Mouse (Mus musculus) lung, postnatal 10 days (tissue): ENCODE results near the gene Cux1.
"Not testable (repeated sequence)": the region's sequence is repeated elsewhere in the genome, so short reads cannot be mapped to it uniquely, and the experiment has no call there.

Source experiments
- DNase-seq: peaks from one replicate; pipeline ENCODE4 v3.0.0; 2021

Cux1 gene

DNA sequence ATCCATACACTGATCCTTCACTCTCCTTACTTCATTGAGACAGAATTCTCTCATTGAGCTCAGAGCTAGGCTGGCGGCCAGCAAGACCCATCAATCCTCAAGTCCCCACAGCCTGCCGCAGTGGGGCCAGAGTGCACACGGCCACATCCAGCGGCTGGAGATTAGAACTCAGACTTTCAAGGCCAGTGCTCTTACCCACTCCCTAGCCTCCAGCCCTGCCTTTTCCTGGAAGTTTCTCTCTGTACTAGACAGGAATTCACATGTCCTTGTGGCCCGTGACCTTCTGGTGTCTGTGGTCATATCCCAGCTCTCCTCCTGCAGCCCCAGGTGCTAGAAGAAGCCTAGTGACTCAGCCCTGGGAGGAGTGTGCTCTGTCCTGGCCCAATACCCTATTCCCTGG is 330.7 kb downstream of the Cux1 start:
- no peak for DNase-seq

DNA sequence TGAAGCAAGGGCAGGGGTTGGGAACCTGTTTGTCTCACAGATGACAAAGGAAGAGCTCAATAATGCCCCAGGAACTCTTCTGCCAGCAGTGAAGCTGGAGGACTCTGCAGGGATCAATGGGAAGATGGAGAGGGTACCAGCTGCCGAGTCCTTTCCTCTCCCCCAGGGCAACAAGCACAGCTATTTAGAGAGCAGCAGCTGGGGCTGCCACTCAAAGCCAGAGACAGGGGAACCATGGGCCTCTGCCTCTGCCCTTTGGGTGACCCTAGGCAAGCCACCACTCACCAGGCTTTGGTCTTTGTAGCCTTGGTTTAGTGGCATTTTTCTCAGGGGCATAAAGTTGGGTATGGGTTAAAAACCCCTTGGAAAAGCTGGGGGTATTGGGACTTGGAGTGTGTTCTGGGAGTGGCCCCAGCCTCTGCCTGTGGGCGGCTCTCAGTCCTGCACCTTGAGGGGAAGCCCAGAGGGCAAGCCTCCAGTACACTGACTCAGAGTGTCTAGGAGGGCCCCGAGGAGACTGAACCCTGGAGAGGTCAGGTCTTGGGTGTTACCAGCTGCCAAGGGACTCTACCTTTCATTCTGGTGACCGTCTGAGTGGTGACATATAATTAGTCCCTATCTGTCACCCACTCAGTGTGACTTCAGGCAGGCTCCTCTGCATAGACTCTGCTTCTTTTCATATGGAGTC is 336.8 kb downstream of the Cux1 start:
- no peak for DNase-seq

DNA sequence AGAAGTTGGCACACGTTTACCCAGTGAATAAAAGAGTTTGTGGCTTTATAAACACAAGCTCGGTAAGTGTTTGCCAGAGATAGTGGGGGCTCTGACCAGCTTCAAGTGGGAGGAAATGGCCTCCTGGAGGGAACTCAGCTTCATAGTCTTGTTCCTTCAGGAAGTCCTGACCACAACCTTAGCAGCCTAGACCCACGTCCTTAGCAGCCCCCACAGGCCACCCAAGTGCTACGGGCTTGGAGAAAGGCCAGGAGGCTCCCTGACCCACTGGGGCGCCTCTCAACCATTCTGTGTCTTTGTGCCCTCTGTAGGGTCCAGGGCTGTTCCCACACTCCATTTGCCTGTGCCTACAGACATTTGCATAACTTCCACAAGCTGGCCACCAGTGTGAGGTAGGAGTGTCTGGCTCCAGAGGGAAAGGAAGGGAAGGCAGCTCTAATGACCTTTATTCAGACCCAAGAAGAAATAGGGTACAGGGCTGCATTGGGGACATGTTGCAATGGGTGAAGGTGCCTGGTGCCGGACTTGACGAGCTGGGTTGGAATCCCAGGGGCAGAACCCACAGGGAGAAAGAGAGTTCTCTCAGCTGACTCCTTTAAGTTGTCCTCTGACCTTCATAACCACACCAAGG is 340.9 kb downstream of the Cux1 start:
- no peak for DNase-seq

DNA sequence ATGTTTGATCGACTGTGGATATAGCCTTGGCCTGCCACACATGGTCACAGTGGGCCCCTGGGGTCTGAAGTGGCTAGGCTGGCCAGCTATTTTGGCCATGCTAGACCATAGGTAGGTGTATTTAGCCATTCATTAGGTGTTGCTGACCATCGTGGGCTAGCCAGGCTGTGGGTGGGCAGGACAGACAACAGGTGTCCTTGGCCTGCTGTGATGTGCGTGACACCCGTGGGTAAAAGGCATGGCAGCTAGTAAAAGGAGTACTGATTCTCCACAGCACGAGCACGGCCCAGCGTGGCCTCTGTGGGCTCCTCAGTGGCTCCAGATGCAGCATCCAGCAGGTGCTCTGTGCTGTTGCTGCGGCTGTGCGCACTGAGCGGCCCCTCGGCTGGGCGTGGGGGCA is 348.7 kb downstream of the Cux1 start:
- no peak for DNase-seq

DNA sequence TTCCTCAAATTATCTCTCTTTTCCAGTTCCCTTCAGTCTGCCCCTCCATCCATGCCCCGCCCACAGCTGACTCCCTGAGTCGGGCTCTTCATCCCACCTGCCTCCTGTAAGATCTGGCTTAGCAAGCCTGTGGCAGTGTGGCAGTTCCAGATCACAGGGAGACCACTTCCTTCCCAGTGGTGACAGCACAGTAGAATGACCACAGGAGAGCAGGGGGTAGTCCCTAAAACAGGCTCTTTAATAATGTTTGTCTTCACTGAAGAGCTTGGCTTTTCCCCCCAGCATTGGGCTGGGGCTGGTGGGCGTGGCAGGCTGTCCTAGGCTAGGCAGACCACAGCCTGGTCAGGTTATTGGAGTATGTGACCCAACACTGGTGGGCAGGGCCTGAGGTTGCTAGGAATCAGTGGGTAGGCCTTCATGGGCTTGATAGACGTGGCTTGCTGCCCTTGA is 349.3 kb downstream of the Cux1 start:
- DNase-seq = no peak

DNA sequence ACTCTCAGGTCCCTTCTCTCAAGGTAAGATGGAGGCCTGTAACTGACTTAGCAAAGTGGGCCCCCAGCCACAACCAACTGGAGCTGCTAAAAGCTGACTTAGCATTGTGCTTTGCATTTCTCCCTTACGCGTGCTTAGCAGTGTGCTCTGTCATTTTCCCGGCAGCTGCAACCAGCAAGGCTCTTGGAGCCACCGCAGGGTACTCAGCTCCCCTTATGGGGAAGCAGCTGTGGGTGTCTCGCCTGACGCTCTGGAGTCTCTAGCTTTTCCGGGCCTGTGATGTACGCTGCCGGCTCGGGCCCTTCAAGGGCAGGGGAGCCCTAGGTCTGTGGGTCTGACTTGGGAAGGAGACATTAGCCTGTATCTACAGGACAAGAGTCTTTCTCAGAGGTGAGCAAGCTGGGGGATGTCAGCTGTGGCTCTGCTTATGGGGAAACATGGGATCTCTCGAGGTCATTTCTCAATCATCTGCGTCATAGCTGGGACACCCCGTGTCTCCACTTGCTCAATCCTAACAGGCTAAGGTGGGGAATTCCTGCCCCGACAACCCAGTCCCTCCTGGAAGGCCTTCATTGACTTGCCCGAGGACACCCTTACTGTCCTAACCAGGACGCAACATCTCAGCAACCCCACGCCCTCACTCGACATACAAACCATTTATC is 350.2 kb downstream of the Cux1 start:
- no peak for DNase-seq

DNA sequence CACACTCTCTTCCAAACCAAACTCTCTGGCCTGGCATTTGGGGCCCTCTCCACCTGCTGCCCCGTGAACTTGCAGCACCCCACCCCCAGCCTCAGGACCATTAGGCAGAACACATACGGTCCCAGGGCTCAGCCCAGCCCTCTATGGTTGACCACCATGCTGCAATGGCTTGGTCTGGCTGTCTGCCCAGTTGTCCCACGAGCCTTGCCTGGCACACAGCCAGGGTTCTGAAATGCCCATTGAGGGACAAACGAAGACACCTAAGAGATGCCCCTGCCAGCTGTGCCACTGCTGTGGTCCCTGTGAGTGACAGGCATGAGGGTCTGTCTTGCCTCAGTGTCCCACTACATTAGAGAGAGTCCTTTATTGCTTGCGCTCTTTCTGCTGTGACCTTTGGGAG is 351.3 kb downstream of the Cux1 start:
- peak; percentile 36 for DNase-seq

DNA sequence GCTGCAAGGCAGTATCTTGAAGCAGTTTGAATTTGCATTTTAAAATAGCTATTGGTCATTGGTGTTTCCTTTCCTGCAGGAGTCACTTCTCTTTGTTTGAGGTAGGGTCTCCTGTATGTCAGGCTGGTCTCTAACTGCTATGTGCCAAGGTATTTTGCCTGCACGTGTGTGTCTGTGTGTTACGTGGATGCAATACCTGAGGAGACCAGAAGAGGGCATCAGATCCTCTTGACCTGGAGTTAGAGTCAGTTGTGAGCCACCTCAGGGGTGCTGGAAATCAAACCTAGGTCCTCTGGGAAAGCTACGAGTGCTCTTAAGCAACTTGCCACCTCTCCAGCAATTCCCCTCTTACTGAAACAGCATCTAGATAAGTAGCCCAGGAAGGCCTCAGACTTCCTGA is 352.1 kb downstream of the Cux1 start:
- DNase-seq = no peak

DNA sequence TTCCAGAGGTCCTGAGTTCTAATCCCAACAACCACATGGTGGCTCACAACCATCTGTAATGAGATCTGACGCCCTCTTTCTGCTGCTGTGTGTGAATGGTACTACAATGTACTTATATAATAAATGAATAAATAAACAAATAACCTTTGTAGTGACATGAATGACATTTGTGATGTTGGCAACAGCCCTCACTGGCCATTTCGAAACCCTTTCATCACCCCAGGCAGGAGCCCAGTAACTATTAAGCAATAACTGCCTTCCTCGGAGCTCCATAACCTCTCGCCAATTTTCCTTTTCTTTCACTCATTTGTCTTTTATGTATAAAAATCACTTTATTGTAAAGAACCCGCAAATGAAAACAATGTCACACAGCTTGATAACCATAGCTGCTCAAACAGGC is 353.6 kb downstream of the Cux1 start:
- no peak for DNase-seq

DNA sequence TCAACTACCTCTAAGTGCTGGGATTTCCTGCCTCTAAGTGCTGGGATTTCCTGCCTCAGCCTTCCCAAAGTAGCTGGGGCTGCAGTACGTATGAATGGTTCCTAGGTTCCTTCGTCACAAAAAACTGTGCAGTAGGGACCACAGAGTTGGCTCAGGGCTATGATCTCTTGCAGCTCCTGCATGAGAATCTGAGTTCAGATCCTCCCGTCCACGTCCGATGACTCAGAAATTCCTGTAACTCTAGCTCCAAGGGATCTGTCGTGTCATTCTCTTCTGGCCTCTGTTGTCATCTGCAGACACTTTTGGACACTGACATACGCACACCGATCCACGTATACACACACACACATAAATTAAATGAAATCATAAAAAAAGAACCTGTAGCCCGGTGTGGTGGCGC is 354.6 kb downstream of the Cux1 start:
- DNase-seq = no peak

DNA sequence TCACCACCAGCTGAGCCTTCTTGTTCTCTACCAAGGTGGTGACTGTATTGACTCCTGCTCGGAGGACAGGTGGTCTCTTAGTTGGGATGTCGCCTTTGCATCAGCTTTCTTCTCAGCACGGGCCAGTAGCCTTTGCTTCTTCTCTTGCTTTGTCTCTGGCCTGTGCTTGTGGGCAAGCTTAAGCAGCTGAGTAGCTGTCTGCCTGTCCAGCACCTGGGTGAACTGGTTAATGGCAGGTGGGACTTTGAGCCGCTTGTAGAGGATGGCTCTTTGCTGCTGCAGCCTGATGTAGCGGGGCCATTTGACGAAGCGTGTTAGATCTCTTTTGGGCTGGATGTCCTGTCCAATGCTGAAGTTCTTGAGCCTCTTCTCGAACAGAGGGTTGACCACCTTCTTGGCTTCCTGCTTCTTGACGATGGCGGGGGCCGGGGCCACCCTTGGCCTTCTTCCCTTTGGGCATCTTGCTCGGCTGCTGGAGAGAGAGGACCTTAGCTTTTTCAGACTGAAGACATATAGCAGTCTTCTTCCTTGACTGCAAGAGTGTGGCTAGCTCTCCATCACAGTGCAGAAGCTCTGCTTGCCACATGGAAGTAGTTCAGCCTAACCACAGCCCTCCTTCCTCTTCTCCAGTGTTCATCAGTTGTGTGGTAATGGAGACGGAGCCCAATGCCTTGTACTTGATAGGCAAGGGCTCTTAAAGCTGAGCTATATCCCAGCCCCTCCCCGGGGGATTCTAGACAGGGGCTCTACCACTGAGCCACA is 355.8 kb downstream of the Cux1 start:
- not testable (repeated sequence) for DNase-seq

DNA sequence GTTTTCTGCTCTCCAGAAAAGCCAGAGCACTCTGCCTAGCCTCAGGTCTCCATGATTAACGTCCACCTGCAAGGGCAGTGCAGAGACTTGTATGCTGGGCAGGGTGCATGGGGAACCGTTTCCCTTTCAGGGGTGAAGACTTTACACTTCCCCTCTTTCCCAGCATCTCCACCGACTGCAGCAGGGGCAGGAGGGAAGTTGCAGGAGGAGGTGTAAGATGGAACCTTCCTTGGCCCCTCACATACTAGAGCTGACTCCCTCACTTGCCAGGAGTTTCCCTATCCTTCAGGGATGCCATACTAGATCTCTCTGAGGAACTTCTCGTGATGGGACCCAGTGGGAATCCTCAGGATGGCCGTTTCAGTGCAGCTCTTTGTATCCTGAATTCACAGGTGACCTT is 356.7 kb downstream of the Cux1 start:
- no peak for DNase-seq

DNA sequence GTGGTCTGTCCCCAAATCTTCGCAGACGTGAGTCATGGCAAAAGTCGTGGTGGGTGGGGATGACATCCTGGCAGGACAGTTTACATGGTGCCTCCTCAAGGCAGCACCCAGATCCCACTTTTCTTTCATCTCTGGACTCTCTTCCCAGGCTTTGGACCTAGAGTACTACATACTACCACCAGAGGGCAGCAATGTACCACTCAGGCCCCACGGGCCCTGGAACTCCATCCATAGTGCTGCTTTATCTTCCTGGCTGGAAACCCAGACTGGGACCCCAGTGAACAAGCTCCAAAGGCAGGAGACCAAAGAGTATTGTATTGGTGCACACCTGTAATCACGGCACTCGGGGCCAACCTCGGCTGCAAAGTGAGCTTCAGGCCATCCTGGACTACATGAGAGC is 365.5 kb downstream of the Cux1 start:
- DNase-seq = peak; percentile 82

DNA sequence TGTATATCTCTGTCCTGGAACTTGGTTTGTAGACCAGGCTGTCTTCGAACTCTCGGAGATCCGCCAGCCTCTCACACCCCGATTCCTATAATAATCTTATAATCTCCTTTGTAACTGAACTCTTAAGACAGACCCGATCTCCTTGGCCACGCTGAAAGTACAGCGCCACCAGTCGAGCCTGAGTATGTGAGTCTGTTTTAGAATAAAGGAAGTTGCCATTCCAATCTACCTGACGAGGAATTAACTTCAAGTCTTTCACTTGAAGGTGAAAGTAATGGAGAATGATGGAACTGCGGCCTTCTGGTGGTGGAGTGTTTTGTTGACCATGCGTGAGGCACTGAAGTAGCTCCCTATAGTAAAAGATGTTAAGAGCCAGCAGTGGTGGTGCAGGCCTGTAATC is 367.8 kb downstream of the Cux1 start:
- no peak for DNase-seq

DNA sequence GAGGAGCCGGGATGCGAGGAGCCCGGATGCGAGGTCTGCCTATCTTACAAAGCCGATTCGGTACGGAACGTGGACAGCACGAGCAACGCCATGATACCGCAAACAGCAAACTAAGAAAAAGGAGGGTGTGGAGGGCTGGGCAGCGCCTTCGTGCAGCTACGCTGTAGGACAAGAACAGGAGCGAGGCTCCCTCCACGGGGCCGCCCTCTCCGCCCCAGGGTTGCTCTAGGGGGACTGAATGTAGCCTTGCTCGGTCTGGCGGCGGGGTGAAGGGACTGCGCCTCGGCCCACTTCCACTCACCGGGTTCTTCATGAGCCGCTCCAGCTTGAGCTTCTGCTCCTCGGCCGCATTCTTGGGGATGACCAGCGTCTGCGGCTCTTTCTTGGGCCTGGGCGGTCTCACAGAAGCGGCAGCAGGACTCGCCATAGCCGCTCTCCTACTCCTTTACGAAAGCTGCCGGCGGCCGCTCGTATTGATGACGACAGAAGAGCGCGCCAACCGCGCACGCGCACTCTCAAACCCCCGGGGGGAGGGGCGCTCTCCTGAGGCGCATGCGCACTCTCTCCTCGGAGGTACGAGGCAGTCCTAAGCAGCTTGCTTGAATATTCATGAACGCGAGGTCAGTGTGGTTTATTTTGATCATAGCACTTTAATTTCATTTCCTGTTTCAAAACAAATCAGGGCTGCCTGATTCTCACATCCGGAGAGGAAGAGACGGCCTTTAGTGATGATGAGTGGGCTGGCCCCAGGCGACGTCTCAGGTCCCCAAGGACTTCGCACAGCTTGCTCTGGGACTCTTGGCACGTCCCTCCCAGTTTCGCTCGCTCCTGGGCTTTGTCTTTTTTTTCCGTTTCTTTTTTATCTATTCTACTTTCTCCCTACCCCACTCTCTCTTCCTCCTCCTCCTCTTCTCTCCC is 368.6 kb downstream of the Cux1 start, which contains the start of gene Prkrip1:
Gene Prkrip1, minus strand, starts transcription at position 490 of the 918 bp plus-strand sequence.
- DNase-seq = peak; percentile 94
